Mouse (Mus musculus) lung, postnatal 0 days (tissue): ENCODE results near the gene Sox15.
A peak's percentile ranks its signal among the peaks of the same experiment; 100 is the strongest.

Experiments used
- CTCF ChIP-seq: IDR thresholded peaks from 2 replicates; pipeline ENCODE4 v1.5.1; 2016; ENCODE audit warnings: antibody characterized with exemption, mild to moderate bottlenecking
- EP300 ChIP-seq: IDR thresholded peaks from 2 replicates; pipeline ENCODE4 v1.6.1; 2016; ENCODE audit warnings: antibody characterized with exemption, mild to moderate bottlenecking, control low read depth

- TF ChIP-seq EP300 (no peak), CTCF (peak; percentile 83)
Measured at GRCm38 (mm10) chr11:69655264-69656064, at the start of gene Sox15.
